Mouse (Mus musculus) heart, postnatal 0 days (tissue): Measurements from ENCODE around the gene 4930505A04Rik.

ENCODE experiments used
- CTCF ChIP-seq: IDR thresholded peaks from 2 replicates; pipeline ENCODE4 v1.5.1; 2016; ENCODE audit warnings: antibody characterized with exemption, control low read depth, low read depth
- EP300 ChIP-seq: IDR thresholded peaks from 2 replicates; pipeline ENCODE4 v1.6.1; 2016; ENCODE audit warnings: antibody characterized with exemption, low read depth

GRCm38 (mm10) chr11:30491515-30492260 is 20.1 kb upstream of the 4930505A04Rik start:
- no peak for TF ChIP-seq CTCF
- TF ChIP-seq EP300 = no peak
